Mouse (Mus musculus): ENCODE data around the gene Cog5. TPM values are rescaled to one million over a fixed set of nuclear protein-coding genes. Genes with fewer than 3 reads are reported as not detected.
"Not testable (repeated sequence)": the region's sequence is repeated elsewhere in the genome, so short reads cannot be mapped to it uniquely, and the experiment has no call there.

The Cog5 gene
- 24.1 and 27.2 TPM in 2 replicates for polyA plus RNA-seq (2015; fragmentation: Nextera tagmentation; extraction: Ambion mirVana)

GRCm38 (mm10) chr12:31654197-31654964 lies at the start of gene Cog5, which contains the start of gene Dus4l:
Gene Cog5 (plus strand): TSS chr12:31654869.
Gene Dus4l (minus strand): TSS chr12:31654826.
- peak within 1 kb of the TSS; percentile 70 for H3K4me2 ChIP-seq (replicated peaks)
- under 1% methylated on average over 47 of the region's 47 CpGs for WGBS
- H3K9ac ChIP-seq (replicated peaks), result peak within 1 kb of the TSS; percentile 69
- H3K4me3 ChIP-seq, result peak within 1 kb of the TSS; percentile 82
- H3K9me3 ChIP-seq, result no peaks in the 10 kb centered on the region
- H3K36me3 ChIP-seq, result no peaks in the 10 kb centered on the region
- peaks cover 12% of the 10 kb centered on the region for H3K4me1 ChIP-seq
- H3K27me3 ChIP-seq, result no peaks in the 10 kb centered on the region
- ATAC-seq (replicated peaks), result peak; percentile 97
- H3K27ac ChIP-seq (replicated peaks), result peak within 1 kb of the TSS; percentile 84

GRCm38 (mm10) chr12:31604894-31605293 lies 49.8 kb upstream of the Cog5 start:
- ATAC-seq (replicated peaks), result no peak
- Histone ChIP-seq H3K9ac (replicated peaks) (no peak overlapping the region), H3K27ac (replicated peaks) (no peak overlapping the region), H3K4me1 (no peaks in the 10 kb centered on the region), H3K4me3 (no peak overlapping the region), H3K4me2 (replicated peaks) (no peak overlapping the region), H3K27me3 (no peaks in the 10 kb centered on the region), H3K9me3 (no peaks in the 10 kb centered on the region), H3K36me3 (no peaks in the 10 kb centered on the region)
- WGBS, result 75% methylated on average over 3 of the region's 3 CpGs

DNA sequence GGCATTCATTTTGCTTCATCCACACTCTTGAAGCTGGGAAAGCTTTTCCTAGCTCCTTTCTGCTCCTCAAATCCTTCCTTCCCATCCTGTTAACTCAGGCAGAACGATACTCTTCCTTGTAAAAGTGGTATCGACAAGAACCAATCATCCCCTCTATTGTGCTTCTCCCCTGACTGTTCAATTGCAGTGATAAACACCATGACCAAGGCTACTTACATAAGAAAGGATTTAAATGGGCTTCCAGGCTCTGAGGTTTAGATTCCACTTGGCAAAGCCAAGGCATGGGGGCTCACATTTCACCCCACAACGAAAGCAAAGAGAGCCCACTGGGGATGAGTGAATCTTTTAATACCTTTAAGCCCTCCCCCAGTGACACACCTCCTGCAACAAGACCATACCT lies 46.5 kb upstream of the Cog5 start:
- H3K9me3 ChIP-seq, result no peaks in the 10 kb centered on the region
- no peak overlapping the region for H3K4me2 ChIP-seq (replicated peaks)
- no peak overlapping the region for H3K9ac ChIP-seq (replicated peaks)
- 11% methylated on average over 3 of the region's 3 CpGs for WGBS
- H3K27ac ChIP-seq (replicated peaks), result no peak overlapping the region
- no peak for ATAC-seq (replicated peaks)
- no peaks in the 10 kb centered on the region for H3K4me1 ChIP-seq
- no peaks in the 10 kb centered on the region for H3K27me3 ChIP-seq
- H3K4me3 ChIP-seq, result no peak overlapping the region
- no peaks in the 10 kb centered on the region for H3K36me3 ChIP-seq

GRCm38 (mm10) chr12:31613353-31613752 lies 41.3 kb upstream of the Cog5 start:
- peaks cover 3% of the 10 kb centered on the region; the same call in 1 of the 2 replicates for H3K36me3 ChIP-seq
- ATAC-seq (replicated peaks), result no peak
- no peak overlapping the region for H3K27ac ChIP-seq (replicated peaks)
- H3K9me3 ChIP-seq, result no peaks in the 10 kb centered on the region
- no peaks in the 10 kb centered on the region for H3K27me3 ChIP-seq
- H3K9ac ChIP-seq (replicated peaks), result no peak overlapping the region
- H3K4me1 ChIP-seq, result no peaks in the 10 kb centered on the region
- H3K4me2 ChIP-seq (replicated peaks), result no peak overlapping the region
- WGBS, result 50% methylated on average over 4 of the region's 4 CpGs
- no peak overlapping the region for H3K4me3 ChIP-seq

DNA sequence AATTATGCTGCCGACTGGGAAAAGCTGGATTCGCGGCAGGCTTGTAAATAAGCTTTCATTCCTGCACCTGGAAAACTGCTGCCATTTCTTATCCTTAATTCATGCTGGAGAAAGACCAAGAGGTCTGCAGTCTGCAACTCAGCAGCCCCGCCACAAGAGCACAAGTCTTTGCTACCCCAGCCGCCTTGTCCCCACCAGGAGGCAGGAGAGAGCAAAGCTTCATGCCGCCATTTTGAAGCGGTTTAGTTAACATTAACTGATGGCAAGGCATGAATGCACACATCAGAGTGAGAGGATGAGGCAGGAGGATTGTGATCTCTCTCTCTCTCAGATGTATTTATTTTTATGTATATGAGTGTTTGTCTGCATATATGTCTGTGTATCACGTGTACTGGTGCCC lies 34.6 kb upstream of the Cog5 start:
- H3K27me3 ChIP-seq, result no peaks in the 10 kb centered on the region
- WGBS, result 85% methylated on average over 8 of the region's 8 CpGs
- ATAC-seq (replicated peaks), result no peak
- no peaks in the 10 kb centered on the region for H3K4me1 ChIP-seq
- H3K9me3 ChIP-seq, result no peaks in the 10 kb centered on the region
- H3K36me3 ChIP-seq, result peaks cover 3% of the 10 kb centered on the region; the same call in 1 of the 2 replicates
- H3K4me2 ChIP-seq (replicated peaks), result no peak overlapping the region
- H3K27ac ChIP-seq (replicated peaks), result no peak overlapping the region
- H3K4me3 ChIP-seq, result no peak overlapping the region
- H3K9ac ChIP-seq (replicated peaks), result no peak overlapping the region

DNA sequence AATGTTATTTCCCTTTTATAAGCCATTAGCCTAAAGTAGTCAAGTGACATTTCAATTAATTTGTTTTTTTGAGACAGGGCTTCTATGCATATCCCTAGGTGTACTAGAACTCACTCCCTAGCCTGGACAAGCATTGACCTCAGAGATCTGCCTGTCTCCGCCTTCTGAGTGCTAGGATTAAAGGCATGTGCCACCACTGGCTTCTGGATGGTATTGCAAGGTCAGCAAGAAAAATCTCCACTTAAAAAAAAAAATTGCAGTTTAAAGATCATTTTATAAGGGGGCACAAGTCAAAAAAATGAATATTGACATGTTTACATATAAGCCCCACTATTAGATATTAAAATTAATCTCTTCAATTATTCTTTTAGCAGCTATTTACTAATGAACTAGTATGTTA lies 29.7 kb upstream of the Cog5 start:
- Histone ChIP-seq H3K9ac (replicated peaks) (no peak overlapping the region), H3K27me3 (no peaks in the 10 kb centered on the region), H3K4me1 (no peaks in the 10 kb centered on the region), H3K9me3 (no peaks in the 10 kb centered on the region), H3K4me2 (replicated peaks) (no peak overlapping the region), H3K36me3 (no peaks in the 10 kb centered on the region), H3K27ac (replicated peaks) (no peak overlapping the region), H3K4me3 (no peak overlapping the region)
- no peak for ATAC-seq (replicated peaks)
- 95% methylated on average over 1 of the region's 1 CpGs for WGBS

DNA sequence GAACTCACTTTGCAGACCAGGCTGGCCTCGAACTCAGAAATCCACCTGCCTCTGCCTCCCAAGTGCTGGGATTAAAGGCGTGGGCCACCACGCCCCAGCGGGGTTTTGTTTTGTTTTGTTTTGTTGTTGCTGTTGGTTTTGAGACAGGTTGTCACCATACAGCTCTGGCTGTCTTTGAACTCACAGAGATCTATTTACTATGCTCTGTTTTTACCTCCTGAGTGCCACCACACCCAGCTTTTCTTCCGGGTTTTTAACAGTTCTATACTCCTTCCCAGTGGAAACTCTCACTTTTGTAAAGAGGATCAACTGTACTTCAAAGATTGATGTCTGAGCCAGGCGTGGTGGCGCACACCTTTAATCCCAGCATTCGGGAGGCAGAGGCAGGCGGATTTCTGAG lies 26.3 kb upstream of the Cog5 start:
- not testable (repeated sequence) for H3K9me3 ChIP-seq; H3K27ac ChIP-seq (replicated peaks); H3K4me2 ChIP-seq (replicated peaks); H3K9ac ChIP-seq (replicated peaks); H3K27me3 ChIP-seq; H3K4me3 ChIP-seq; H3K36me3 ChIP-seq; ATAC-seq (replicated peaks); H3K4me1 ChIP-seq
- 89% methylated on average over 9 of the region's 9 CpGs for WGBS

GRCm38 (mm10) chr12:31633970-31634342 lies 20.7 kb upstream of the Cog5 start:
- H3K9ac ChIP-seq (replicated peaks), result peak overlapping the region; percentile 87
- peak; percentile 56 for ATAC-seq (replicated peaks)
- H3K36me3 ChIP-seq, result no peaks in the 10 kb centered on the region
- H3K27ac ChIP-seq (replicated peaks), result peak overlapping the region; percentile 68
- WGBS, result 7% methylated on average over 13 of the region's 13 CpGs
- no peaks in the 10 kb centered on the region for H3K27me3 ChIP-seq
- H3K4me2 ChIP-seq (replicated peaks), result peak overlapping the region; percentile 85
- H3K4me1 ChIP-seq, result peaks cover 17% of the 10 kb centered on the region
- peak overlapping the region; percentile 72 for H3K4me3 ChIP-seq
- no peaks in the 10 kb centered on the region for H3K9me3 ChIP-seq

GRCm38 (mm10) chr12:31634343-31635239 lies 20.1 kb upstream of the Cog5 start, which contains the start of gene Bcap29:
Gene Bcap29 (minus strand): TSS chr12:31634658.
- no peaks in the 10 kb centered on the region for H3K27me3 ChIP-seq
- H3K4me1 ChIP-seq, result peaks cover 17% of the 10 kb centered on the region
- no peaks in the 10 kb centered on the region for H3K36me3 ChIP-seq
- peak within 1 kb of the TSS; percentile 85 for H3K4me2 ChIP-seq (replicated peaks)
- ATAC-seq (replicated peaks), result peak; percentile 89
- H3K9me3 ChIP-seq, result no peaks in the 10 kb centered on the region
- H3K4me3 ChIP-seq, result peak within 1 kb of the TSS; percentile 72
- 2% methylated on average over 67 of the region's 73 CpGs for WGBS
- H3K27ac ChIP-seq (replicated peaks), result peak within 1 kb of the TSS; percentile 68
- peak within 1 kb of the TSS; percentile 87 for H3K9ac ChIP-seq (replicated peaks)

- Histone ChIP-seq H3K27me3 (no peaks in the 10 kb centered on the region), H3K4me2 (replicated peaks) (peak overlapping the region; percentile 85), H3K27ac (replicated peaks) (no peak overlapping the region), H3K9me3 (no peaks in the 10 kb centered on the region), H3K9ac (replicated peaks) (no peak overlapping the region), H3K4me3 (no peak overlapping the region), H3K4me1 (peaks cover 17% of the 10 kb centered on the region), H3K36me3 (no peaks in the 10 kb centered on the region)
- ATAC-seq (replicated peaks), result no peak
- WGBS, result 78% methylated on average over 3 of the region's 3 CpGs
Observed at GRCm38 (mm10) chr12:31635240-31635607, 19.4 kb upstream of the Cog5 start.

DNA sequence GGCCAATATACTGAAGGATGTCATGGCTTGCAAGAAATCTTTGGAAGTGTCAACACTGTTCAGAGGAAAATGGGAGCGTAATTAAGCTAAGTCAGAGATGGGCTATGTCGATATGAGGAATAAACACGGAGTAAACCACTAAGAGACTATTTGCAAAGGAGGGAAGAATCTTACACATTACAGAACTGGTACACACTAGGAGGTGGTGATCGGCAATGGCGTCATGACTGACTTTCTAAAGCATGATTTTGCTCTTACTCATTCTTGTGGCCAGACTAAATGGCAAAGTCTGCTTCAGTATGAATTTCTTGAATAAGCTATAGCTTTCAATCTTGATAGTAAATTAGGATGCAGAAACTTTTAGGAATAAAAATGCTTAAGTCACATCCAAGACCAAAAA lies 1.1 kb upstream of the Cog5 start:
- Histone ChIP-seq H3K4me1 (peaks cover 12% of the 10 kb centered on the region), H3K9ac (replicated peaks) (no peak overlapping the region), H3K4me2 (replicated peaks) (peak overlapping the region; percentile 59; the same call in 1 of the 2 replicates), H3K36me3 (no peaks in the 10 kb centered on the region), H3K4me3 (peak overlapping the region; percentile 82; the same call in 1 of the 2 replicates), H3K27me3 (no peaks in the 10 kb centered on the region), H3K9me3 (no peaks in the 10 kb centered on the region), H3K27ac (replicated peaks) (no peak overlapping the region)
- ATAC-seq (replicated peaks), result no peak
- WGBS, result 78% methylated on average over 5 of the region's 5 CpGs

DNA sequence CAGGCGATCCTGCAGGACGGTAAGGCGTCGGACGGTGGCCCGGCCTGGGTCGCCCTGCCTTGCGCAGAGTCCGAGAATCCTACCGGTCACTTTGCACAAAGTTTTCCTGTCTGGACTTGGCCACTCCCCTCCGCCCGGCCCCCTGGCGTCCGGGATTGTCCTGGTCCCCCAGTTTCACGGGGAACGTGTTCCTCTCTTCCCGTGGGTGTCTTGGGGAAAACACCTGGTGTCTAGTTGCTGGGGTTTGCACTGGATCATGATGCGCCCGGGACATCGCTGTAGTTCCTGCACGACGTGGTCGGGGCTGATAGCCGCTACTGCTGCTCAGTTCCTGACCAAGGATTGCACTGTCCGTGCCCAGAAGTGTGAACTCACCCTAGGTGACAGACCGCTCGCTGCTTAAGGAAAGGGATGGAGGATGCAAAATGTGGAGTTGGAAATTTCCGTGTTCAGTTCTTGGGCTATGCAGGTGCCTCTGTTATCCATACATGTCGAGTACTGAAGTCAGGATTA lies 352 bp downstream of the Cog5 start:
- Histone ChIP-seq H3K4me2 (replicated peaks) (peak overlapping the region; percentile 70), H3K9ac (replicated peaks) (peak overlapping the region; percentile 69), H3K27me3 (no peaks in the 10 kb centered on the region), H3K9me3 (no peaks in the 10 kb centered on the region), H3K4me1 (peaks cover 12% of the 10 kb centered on the region), H3K36me3 (no peaks in the 10 kb centered on the region), H3K4me3 (peak overlapping the region; percentile 82), H3K27ac (replicated peaks) (peak overlapping the region; percentile 84)
- under 1% methylated on average over 29 of the region's 29 CpGs for WGBS
- ATAC-seq (replicated peaks), result no peak; the same call in 1 of the 2 replicates

Data from forebrain, embryonic 15.5 days (tissue).